ENCODE assay signal across 8 mouse cellular contexts in genomic region chr9:114418187-114418586, GRCm38 (mm10). TPM values are rescaled to one million over a fixed set of nuclear protein-coding genes. Genes with fewer than 3 reads are reported as not detected.
DNase-seq lines count a peak whose midpoint lies in the region; TF ChIP-seq lines count a peak whose summit lies in the region.

No protein-coding gene starts in this region.

- no peak for TF ChIP-seq POLR2A in spleen, adult 2 months (IDR thresholded peaks at IDR 0.05; ENCODE audit: low read depth, low read length)
- no peak for TF ChIP-seq POLR2A in liver, adult 2 months (IDR thresholded peaks at IDR 0.05; ENCODE audit: extremely low read depth, insufficient read depth, low read length)

- no peak for DNase-seq in gastrocnemius, adult 2 months
- DNase-seq in gastrocnemius, adult 8-10 months (ENCODE audit: low spot score in 2 of 2), result no peak
- peak in 1 of 2 experiments; percentile 50 for DNase-seq in spleen, adult 2 months (ENCODE audit: low read depth in 1 of 2, low spot score in 2 of 2)
- DNase-seq in spleen, adult 12 weeks (ENCODE audit: low spot score), result no peak
- DNase-seq in c-Kit-positive CD71-positive TER-119-positive erythroid progenitor cells, embryonic 14.5 days (ENCODE audit: low spot score), result peak; percentile 65
- DNase-seq in liver, adult 2 months (ENCODE audit: extremely low read depth, low read depth, low spot score), result peak; percentile 28
- DNase-seq in spleen, postnatal 14 days (ENCODE audit: low spot score in 2 of 2), result peak; percentile 19 to 56
- no peak for DNase-seq in frontal cortex, postnatal 25 days (ENCODE audit: low spot score in 2 of 2)

- no peaks in the 10 kb centered on the region for H3K79me2 ChIP-seq in liver, adult 2 months (ENCODE audit: control insufficient read depth, insufficient read depth, low read length)

- no peak overlapping the region for H3K4me3 ChIP-seq in gastrocnemius, adult 2 months
- H3K4me3 ChIP-seq in spleen, adult 2 months (ENCODE audit: extremely low read depth, insufficient read depth, insufficient read length), result no peak overlapping the region
- no peak overlapping the region for H3K4me3 ChIP-seq in liver, adult 2 months (ENCODE audit: insufficient read depth, low read depth, low read length)

- no peak overlapping the region for H3K9ac ChIP-seq in liver, adult 2 months (ENCODE audit: low read depth, low read length)

- no peaks in the 10 kb centered on the region for H3K4me1 ChIP-seq in spleen, adult 2 months (ENCODE audit: control insufficient read depth, insufficient read depth, insufficient read length)
- peaks cover 1% of the 10 kb centered on the region; the same call in 1 of the 2 replicates for H3K4me1 ChIP-seq in liver, adult 2 months (ENCODE audit: control insufficient read depth, insufficient read depth, low read length)

- H3K27ac ChIP-seq in gastrocnemius, adult 2 months, result no peak overlapping the region
- H3K27ac ChIP-seq in spleen, adult 2 months (ENCODE audit: insufficient read depth, low read length), result no peak overlapping the region
- no peak overlapping the region for H3K27ac ChIP-seq in liver, adult 2 months (replicated peaks; ENCODE audit: insufficient read depth, low read depth, low read length)

- peak; percentile 69 for TF ChIP-seq CTCF in gastrocnemius, adult 2 months (IDR thresholded peaks at IDR 0.05)
- TF ChIP-seq CTCF in spleen, adult 2 months (IDR thresholded peaks at IDR 0.05; ENCODE audit: extremely low read depth, insufficient read depth, insufficient read length, insufficient replicate concordance), result peak; percentile 19; the same call in 1 of the 2 replicates
- peak; percentile 51; the same call in 1 of the 2 replicates for TF ChIP-seq CTCF in liver, adult 2 months (IDR thresholded peaks at IDR 0.05; ENCODE audit: low read depth, low read length)

- H3K36me3 ChIP-seq in spleen, adult 2 months (ENCODE audit: control insufficient read depth, insufficient read depth, low read length), result no peaks in the 10 kb centered on the region
- no peaks in the 10 kb centered on the region for H3K36me3 ChIP-seq in liver, adult 2 months (ENCODE audit: control insufficient read depth, insufficient read depth, low read length)

- no peaks in the 10 kb centered on the region for H3K27me3 ChIP-seq in spleen, adult 2 months (ENCODE audit: control insufficient read depth, insufficient read depth, low read length)
- no peaks in the 10 kb centered on the region for H3K27me3 ChIP-seq in liver, adult 2 months (ENCODE audit: control insufficient read depth, insufficient read depth, low read length)

- intact Hi-C loops in gastrocnemius, adult 2 months (cut with DNase I), result loop anchor here (5.0 kb wide), 1 partner anchor 164 kb away; no protein-coding TSS in a partner anchor

- 79% methylated on average over 7 of the region's 7 CpGs for WGBS in spleen, adult 2 months
- WGBS in liver, adult 2 months, result 79% methylated on average over 7 of the region's 7 CpGs

RNA-seq across cellular contexts. Expression of gene Tmppe, which starts 17.3 kb away (rescaled TPM):
- 1 to 10 TPM; 1.5 to 1.6 TPM for total RNA-seq in gastrocnemius, adult 2 months (2021)
- 1 to 10 TPM; 1.1 to 1.7 (median 1.4) TPM for total RNA-seq in gastrocnemius, adult 8-10 months (2022)
- polyA plus RNA-seq in spleen, adult 2 months (2012; rRNA removed), result 10.2 and 11.2 TPM in 2 replicates
- total RNA-seq in liver, adult 2 months (2014; rRNA removed), result 3.0 and 4.4 TPM in 2 replicates
- polyA plus RNA-seq in liver, adult 2 months (2012; rRNA removed), result 2.3 and 3.6 TPM in 2 replicates

RNA-seq across cellular contexts. Expression of gene Glb1, which starts 17.3 kb away (rescaled TPM):
- total RNA-seq in gastrocnemius, adult 2 months (2021), result 1 to 10 TPM; 3.2 to 4.4 TPM
- total RNA-seq in gastrocnemius, adult 8-10 months (2022), result 1 to 10 TPM; 2.7 to 3.4 (median 3.0) TPM
- 21.8 and 23.9 TPM in 2 replicates for polyA plus RNA-seq in spleen, adult 2 months (2012; rRNA removed)
- total RNA-seq in liver, adult 2 months (2014; rRNA removed), result 13.2 and 13.6 TPM in 2 replicates
- polyA plus RNA-seq in liver, adult 2 months (2012; rRNA removed), result 14.4 and 16.7 TPM in 2 replicates

RNA-seq across cellular contexts. Expression of gene Crtap, which starts 27.7 kb away (rescaled TPM):
- total RNA-seq in gastrocnemius, adult 2 months (2021), result 10 to 100 TPM in 1 of 2 experiments, 1 to 10 TPM in 1; 5.6 to 11.1 TPM
- 1 to 10 TPM; 5.1 to 8.9 (median 6.4) TPM for total RNA-seq in gastrocnemius, adult 8-10 months (2022)
- polyA plus RNA-seq in spleen, adult 2 months (2012; rRNA removed), result 37.1 and 49.2 TPM in 2 replicates
- 4.8 and 5.5 TPM in 2 replicates for total RNA-seq in liver, adult 2 months (2014; rRNA removed)
- polyA plus RNA-seq in liver, adult 2 months (2012; rRNA removed), result 9.6 and 12.7 TPM in 2 replicates

Comparison
In these comparisons a context has a peak if more than half of its experiments do, and no peak if none do; other contexts are left out.
1. DNase-seq: peak in c-Kit-positive CD71-positive TER-119-positive erythroid progenitor cells, embryonic 14.5 days (single experiment), liver, adult 2 months (single experiment) and spleen, postnatal 14 days (2 of 2); none in gastrocnemius, adult 2 months (single experiment), gastrocnemius, adult 8-10 months (0 of 2), spleen, adult 12 weeks (single experiment) and frontal cortex, postnatal 25 days (0 of 2).
2. CTCF ChIP-seq: peak in every context shown above with its lines; median percentile 69 in gastrocnemius, adult 2 months; 51 in liver, adult 2 months; 19 in spleen, adult 2 months.